Mouse (Mus musculus): ENCODE data around the gene Rnh1. TPM values are rescaled to one million over a fixed set of nuclear protein-coding genes. Genes with fewer than 3 reads are reported as not detected.

The Rnh1 gene
- polyA plus RNA-seq, 1 experiment from 2014 or later: 64.3 TPM

DNA sequence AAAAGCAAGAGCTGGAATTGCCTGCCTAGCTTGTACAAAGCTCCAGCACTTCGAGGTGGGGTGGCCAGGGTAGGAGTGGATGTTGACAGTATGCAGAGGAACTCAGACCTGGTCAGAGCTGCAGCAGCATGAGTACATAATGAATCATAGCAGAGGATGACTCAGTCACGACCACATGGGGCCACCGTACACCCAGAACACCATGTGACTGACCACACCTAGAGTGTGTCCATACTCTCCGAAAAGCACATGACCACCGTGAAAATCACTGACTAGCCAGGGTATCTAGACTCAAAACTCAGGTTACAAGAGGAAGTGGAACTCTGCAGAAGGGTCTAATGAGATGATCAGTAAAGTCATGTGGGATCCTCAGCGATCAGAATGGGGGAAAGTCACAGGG is 7.8 kb downstream of the Rnh1 start:
- ATAC-seq (ENCODE audit: insufficient read depth): no peak
- peaks cover 60% of the 10 kb centered on the region for H3K36me3 ChIP-seq (replicated peaks)
- H3K27me3 ChIP-seq: no peaks in the 10 kb centered on the region
- H3K4me1 ChIP-seq (replicated peaks): peaks cover 40% of the 10 kb centered on the region
- H3K9ac ChIP-seq: no peak overlapping the region
- no peak overlapping the region for H3K27ac ChIP-seq (replicated peaks)
- H3K4me2 ChIP-seq: no peak overlapping the region
- 66% methylated on average over 6 of the region's 6 CpGs for WGBS (ENCODE audit: insufficient replicate concordance)
- H3K9me3 ChIP-seq (replicated peaks): no peaks in the 10 kb centered on the region
- H3K4me3 ChIP-seq (replicated peaks): no peak overlapping the region

DNA sequence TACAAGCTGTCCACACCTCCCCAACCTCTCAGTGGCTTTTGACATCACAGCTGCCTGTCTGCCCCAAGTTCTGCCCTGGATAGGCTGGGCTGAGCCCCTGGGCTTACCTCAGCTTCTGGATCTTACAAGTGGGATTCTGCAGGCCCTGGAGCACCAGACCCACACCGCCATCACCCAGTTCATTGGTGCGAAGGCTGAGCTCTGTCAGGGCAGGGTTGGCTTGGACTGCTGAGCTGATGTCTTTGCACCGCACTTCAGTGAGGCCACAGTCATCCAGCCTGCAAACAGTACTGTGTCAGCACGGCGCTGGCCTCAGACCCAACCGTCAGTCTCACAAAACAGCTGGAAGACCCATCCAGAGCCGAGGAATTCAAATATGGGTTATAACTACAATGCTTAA is 8.3 kb downstream of the Rnh1 start:
- no peaks in the 10 kb centered on the region for H3K9me3 ChIP-seq (replicated peaks)
- H3K27me3 ChIP-seq: no peaks in the 10 kb centered on the region
- no peak overlapping the region for H3K9ac ChIP-seq
- H3K4me3 ChIP-seq (replicated peaks): no peak overlapping the region
- H3K4me2 ChIP-seq: no peak overlapping the region
- H3K36me3 ChIP-seq (replicated peaks): peaks cover 64% of the 10 kb centered on the region
- 88% methylated on average over 7 of the region's 7 CpGs for WGBS (ENCODE audit: insufficient replicate concordance)
- H3K4me1 ChIP-seq (replicated peaks): peaks cover 35% of the 10 kb centered on the region
- ATAC-seq (ENCODE audit: insufficient read depth): no peak
- H3K27ac ChIP-seq (replicated peaks): no peak overlapping the region

DNA sequence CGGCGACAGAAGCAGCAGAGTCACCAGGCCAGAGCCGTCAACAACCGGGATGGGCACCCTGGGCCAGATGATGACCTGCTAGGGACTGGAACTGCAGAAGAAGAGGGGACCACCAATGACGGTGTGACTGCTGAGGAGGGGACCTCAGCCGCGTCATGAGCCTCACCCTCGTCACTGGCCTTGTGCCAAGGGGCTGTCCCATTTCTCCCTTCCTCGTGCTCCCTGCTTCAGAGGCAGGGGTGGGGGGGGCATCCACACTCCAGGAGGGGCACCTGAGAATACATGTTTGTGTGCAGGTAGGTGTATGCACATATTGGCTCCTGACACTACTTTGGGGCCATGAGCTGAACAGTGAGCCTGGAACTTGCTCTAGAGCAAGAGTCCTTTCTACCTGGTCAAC is 17.3 kb downstream of the Rnh1 start:
- peaks cover 98% of the 10 kb centered on the region for H3K36me3 ChIP-seq (replicated peaks)
- WGBS (ENCODE audit: insufficient replicate concordance): 88% methylated on average over 9 of the region's 9 CpGs
- 0 out of 2 replicates have a peak, but pooled peaks cover 2% of the 10 kb centered on the region for H3K4me1 ChIP-seq (replicated peaks)
- no peak overlapping the region for H3K9ac ChIP-seq
- no peak overlapping the region for H3K27ac ChIP-seq (replicated peaks)
- no peak overlapping the region for H3K4me2 ChIP-seq
- no peaks in the 10 kb centered on the region for H3K9me3 ChIP-seq (replicated peaks)
- H3K4me3 ChIP-seq (replicated peaks): no peak overlapping the region
- H3K27me3 ChIP-seq: no peaks in the 10 kb centered on the region
- no peak for ATAC-seq (ENCODE audit: insufficient read depth)

DNA sequence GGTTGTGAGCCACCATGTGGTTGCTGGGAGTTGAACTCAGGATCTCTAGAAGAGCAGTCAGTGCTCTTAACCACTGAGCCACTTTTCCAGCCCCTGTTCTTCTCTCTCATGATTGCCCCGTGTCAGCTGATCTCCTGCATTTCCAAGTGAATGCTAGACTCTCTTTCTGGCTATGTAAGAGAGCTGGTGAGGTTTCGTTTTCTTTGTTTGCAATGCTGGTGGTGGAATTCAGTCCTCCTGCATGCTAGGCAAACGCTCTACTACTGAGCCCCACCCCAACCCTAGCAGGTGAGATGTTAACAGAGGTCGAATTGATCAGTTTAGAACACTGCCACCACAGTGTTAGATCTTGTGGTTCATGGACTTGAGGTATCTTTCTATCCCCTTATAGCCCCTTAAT is 24.0 kb downstream of the Rnh1 start:
- Histone ChIP-seq H3K4me3 (replicated peaks) (no peak overlapping the region), H3K9ac (no peak overlapping the region), H3K9me3 (replicated peaks) (no peaks in the 10 kb centered on the region), H3K4me2 (no peak overlapping the region), H3K27ac (replicated peaks) (no peak overlapping the region), H3K4me1 (replicated peaks) (peaks cover 54% of the 10 kb centered on the region), H3K27me3 (no peaks in the 10 kb centered on the region), H3K36me3 (replicated peaks) (peaks cover 99% of the 10 kb centered on the region)
- 73% methylated on average over 4 of the region's 4 CpGs for WGBS (ENCODE audit: insufficient replicate concordance)
- ATAC-seq (ENCODE audit: insufficient read depth): no peak

DNA sequence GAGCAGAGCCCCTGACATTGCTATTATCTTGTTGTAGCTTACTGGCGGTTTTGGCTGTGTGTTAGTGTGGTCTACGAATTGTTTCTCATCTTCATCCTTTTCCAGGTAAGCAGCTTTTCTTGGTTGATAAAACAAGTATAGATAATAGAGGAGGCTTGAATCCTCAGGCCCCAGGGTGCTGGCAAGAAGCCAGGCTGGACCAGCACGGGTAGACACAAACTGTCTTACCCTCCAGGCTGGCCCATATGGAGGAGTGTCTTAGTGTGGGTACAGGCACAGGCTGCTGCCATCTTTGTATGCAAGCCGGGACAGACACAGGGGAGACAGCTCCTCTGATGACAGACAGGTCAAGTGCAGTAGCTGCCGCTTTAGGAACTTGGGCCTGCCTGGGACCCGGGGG is 25.6 kb downstream of the Rnh1 start:
- WGBS (ENCODE audit: insufficient replicate concordance): 50% methylated on average over 6 of the region's 6 CpGs
- Histone ChIP-seq H3K4me3 (replicated peaks) (peak overlapping the region; percentile 24; the same call in 1 of the 2 replicates), H3K9me3 (replicated peaks) (no peaks in the 10 kb centered on the region), H3K4me1 (replicated peaks) (peaks cover 69% of the 10 kb centered on the region), H3K4me2 (peak overlapping the region; percentile 49), H3K36me3 (replicated peaks) (peaks cover 99% of the 10 kb centered on the region), H3K9ac (peak overlapping the region; percentile 3; the same call in 1 of the 2 replicates), H3K27ac (replicated peaks) (peak overlapping the region; percentile 83), H3K27me3 (no peaks in the 10 kb centered on the region)
- ATAC-seq (ENCODE audit: insufficient read depth): peak; percentile 10; the same call in 1 of the 2 replicates

DNA sequence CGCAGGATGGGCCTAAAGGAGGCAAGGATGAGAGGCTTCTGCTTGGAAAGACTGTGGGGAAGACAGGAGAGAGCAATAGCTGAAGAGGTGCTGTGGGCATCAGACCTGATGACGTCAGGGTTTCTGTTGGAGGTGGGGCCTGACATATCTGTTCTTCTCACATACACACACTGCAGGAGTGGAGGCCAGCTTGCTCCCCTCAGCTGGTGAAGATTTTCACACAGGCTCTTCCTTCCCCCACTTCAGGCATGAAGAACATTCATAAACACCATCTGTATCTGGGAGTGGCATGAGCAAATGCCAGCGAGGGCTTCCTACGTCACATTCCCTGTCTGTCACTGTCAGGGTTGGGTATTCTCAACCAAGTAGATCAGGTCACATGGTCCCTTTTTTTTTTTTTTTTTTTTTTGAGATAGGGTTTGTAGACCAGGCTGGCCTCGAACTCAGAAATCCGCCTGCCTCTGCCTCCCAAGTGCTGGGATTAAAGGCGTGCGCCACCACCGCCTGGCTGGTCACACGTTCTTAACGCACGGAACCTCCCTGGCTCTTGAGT is 26.5 kb downstream of the Rnh1 start:
- peak; percentile 80 for ATAC-seq (ENCODE audit: insufficient read depth)
- 66% methylated on average over 12 of the region's 12 CpGs for WGBS (ENCODE audit: insufficient replicate concordance)
- peak overlapping the region; percentile 49 for H3K4me2 ChIP-seq

DNA sequence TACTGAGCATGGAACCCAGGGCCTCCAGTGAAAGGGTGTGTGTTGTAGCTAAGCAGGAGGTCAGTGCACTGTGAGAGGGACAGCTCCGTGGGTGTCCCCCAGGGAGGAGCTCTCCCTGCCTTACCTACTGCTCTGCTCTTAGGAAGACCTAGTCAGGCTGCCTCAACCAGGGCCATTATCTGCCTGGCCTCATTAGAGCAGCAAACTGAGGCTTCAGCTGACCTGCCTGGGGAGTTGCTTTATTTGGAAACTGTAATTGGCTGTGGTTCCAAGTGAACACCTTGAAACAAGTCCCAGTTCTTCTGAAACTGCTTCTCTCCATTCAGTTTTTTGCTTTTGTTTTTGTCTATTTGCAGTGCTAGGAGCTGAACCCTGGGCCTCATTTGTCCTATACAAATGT is 27.3 kb downstream of the Rnh1 start:
- H3K4me2 ChIP-seq: peak overlapping the region; percentile 49
- 56% methylated on average over 1 of the region's 1 CpGs for WGBS (ENCODE audit: insufficient replicate concordance)
- peaks cover 84% of the 10 kb centered on the region for H3K4me1 ChIP-seq (replicated peaks)
- 0 out of 2 replicates have a peak overlapping the region, but pooled peaks have one; percentile 7 for H3K4me3 ChIP-seq (replicated peaks)
- peak overlapping the region; percentile 37; the same call in 1 of the 2 replicates for H3K9ac ChIP-seq
- H3K27ac ChIP-seq (replicated peaks): peak overlapping the region; percentile 83
- no peaks in the 10 kb centered on the region for H3K27me3 ChIP-seq
- peak; percentile 32 for ATAC-seq (ENCODE audit: insufficient read depth)
- no peaks in the 10 kb centered on the region for H3K9me3 ChIP-seq (replicated peaks)
- peaks cover 98% of the 10 kb centered on the region for H3K36me3 ChIP-seq (replicated peaks)

More for the DNA sequence above, 26.5 kb downstream of the Rnh1 start:
- Histone ChIP-seq H3K27ac (replicated peaks) (peak overlapping the region; percentile 83), H3K4me1 (replicated peaks) (peaks cover 78% of the 10 kb centered on the region), H3K9me3 (replicated peaks) (no peaks in the 10 kb centered on the region), H3K36me3 (replicated peaks) (peaks cover 98% of the 10 kb centered on the region), H3K4me3 (replicated peaks) (0 out of 2 replicates have a peak overlapping the region, but pooled peaks have one; percentile 0), H3K9ac (peak overlapping the region; percentile 37; the same call in 1 of the 2 replicates), H3K27me3 (no peaks in the 10 kb centered on the region)

DNA sequence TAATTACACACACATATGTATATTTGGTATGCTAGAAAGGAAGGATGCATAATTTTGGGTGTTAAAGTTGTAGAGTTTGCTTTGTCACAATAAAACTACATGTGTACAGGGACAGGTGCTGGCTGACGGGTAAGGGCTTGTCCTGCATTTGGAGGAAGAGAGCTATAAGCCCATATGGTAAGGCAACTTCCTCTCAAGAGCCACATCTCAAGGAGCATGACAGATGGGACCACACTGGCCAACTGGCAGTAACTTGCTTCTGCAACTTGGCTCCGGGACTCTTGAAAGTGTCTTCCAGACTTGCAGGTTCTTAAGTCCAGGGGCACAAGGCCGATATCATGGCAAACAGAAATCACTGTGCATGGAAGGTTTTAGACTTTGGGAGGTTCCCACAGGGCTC is 28.0 kb downstream of the Rnh1 start:
- H3K4me3 ChIP-seq (replicated peaks): no peak overlapping the region
- H3K9me3 ChIP-seq (replicated peaks): no peaks in the 10 kb centered on the region
- peak overlapping the region; percentile 30; the same call in 1 of the 2 replicates for H3K4me2 ChIP-seq
- H3K4me1 ChIP-seq (replicated peaks): peaks cover 92% of the 10 kb centered on the region
- H3K27me3 ChIP-seq: no peaks in the 10 kb centered on the region
- 0 out of 2 replicates have a peak overlapping the region, but pooled peaks have one; percentile 5 for H3K9ac ChIP-seq
- ATAC-seq (ENCODE audit: insufficient read depth): no peak
- 70% methylated on average over 3 of the region's 3 CpGs for WGBS (ENCODE audit: insufficient replicate concordance)
- H3K36me3 ChIP-seq (replicated peaks): peaks cover 98% of the 10 kb centered on the region
- H3K27ac ChIP-seq (replicated peaks): peak overlapping the region; percentile 83

DNA sequence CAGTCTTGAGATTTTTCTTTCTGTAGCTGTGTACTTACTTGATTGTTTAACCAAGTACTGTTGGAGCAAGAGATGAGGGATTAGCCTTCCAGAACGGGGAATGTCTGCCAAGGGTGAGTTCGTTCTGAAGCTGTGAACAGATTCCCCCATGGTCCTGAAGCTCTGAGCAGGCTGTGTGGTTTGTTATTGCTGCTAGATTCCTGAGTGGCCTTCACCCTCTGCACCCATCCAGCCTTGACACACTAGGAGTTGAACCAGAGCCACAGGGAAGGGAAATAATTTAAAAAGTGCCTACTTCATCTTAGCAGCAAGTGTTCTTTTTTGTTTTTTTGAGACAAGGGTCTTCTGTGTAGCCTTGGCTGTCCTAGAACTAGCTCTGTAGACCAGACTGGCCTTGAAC is 28.8 kb downstream of the Rnh1 start:
- peaks cover 96% of the 10 kb centered on the region for H3K4me1 ChIP-seq (replicated peaks)
- no peaks in the 10 kb centered on the region for H3K27me3 ChIP-seq
- no peak overlapping the region for H3K4me2 ChIP-seq
- 87% methylated on average over 2 of the region's 2 CpGs for whole genome bisulfite sequencing (ENCODE audit: insufficient replicate concordance)
- H3K4me3 ChIP-seq (replicated peaks): no peak overlapping the region
- H3K9me3 ChIP-seq (replicated peaks): no peaks in the 10 kb centered on the region
- H3K9ac ChIP-seq: no peak overlapping the region; the same call in 1 of the 2 replicates
- peaks cover 99% of the 10 kb centered on the region for H3K36me3 ChIP-seq (replicated peaks)
- peak overlapping the region; percentile 42 for H3K27ac ChIP-seq (replicated peaks)
- no peak for ATAC-seq (ENCODE audit: insufficient read depth)

DNA sequence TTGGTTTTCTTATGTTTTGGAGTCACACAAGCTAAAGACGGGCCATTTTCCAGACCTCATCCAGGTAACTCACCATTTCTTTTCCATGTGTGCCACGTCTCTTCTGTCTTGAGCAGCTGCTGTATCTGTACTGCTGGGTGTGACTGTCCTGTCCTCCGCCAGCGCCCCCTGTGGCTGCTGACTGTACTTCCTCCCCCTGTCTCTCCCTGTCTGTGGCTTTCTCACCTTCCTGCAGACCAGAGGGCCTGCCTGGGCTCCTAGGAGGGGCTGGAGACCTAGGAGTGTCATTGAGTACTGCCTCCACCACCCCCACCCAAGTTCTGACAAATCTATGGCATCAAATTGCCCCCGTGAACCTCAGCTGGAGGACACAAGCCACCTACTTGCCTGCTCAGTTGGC is 29.5 kb downstream of the Rnh1 start:
- peaks cover 99% of the 10 kb centered on the region for H3K36me3 ChIP-seq (replicated peaks)
- H3K4me1 ChIP-seq (replicated peaks): peaks cover 98% of the 10 kb centered on the region
- no peak overlapping the region for H3K4me2 ChIP-seq
- no peak for ATAC-seq (ENCODE audit: insufficient read depth)
- no peaks in the 10 kb centered on the region for H3K9me3 ChIP-seq (replicated peaks)
- no peak overlapping the region for H3K4me3 ChIP-seq (replicated peaks)
- WGBS (ENCODE audit: insufficient replicate concordance): 41% methylated on average over 5 of the region's 5 CpGs
- H3K27ac ChIP-seq (replicated peaks): peak overlapping the region; percentile 51
- no peaks in the 10 kb centered on the region for H3K27me3 ChIP-seq
- H3K9ac ChIP-seq: no peak overlapping the region

DNA sequence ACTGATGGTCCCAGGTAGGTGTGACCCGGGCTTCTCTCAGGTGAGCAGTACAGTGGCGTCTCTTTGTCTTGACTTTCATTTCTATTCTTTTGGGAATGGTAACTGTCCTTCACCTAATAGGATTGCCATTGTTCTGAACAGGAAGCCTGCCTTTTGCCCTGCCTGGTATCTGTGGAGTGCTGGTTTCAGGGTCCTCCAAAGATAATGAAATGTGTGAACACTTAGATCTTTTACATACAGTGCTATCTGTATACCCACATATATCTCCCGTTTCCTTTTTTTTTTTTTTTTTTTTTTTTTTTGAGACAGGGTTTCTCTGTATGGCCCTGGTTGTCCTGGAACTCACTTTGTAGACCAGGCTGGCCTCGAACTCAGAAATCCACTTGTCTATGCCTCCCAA is 31.3 kb downstream of the Rnh1 start:
- H3K4me1 ChIP-seq (replicated peaks): peaks cover 97% of the 10 kb centered on the region

More for the DNA sequence above, 31.3 kb downstream of the Rnh1 start:
- peak overlapping the region; percentile 51 for H3K27ac ChIP-seq (replicated peaks)
- H3K27me3 ChIP-seq: no peaks in the 10 kb centered on the region
- H3K36me3 ChIP-seq (replicated peaks): peaks cover 99% of the 10 kb centered on the region
- H3K9me3 ChIP-seq (replicated peaks): no peaks in the 10 kb centered on the region
- no peak for ATAC-seq (ENCODE audit: insufficient read depth)
- peak overlapping the region; percentile 18; the same call in 1 of the 2 replicates for H3K4me2 ChIP-seq
- no peak overlapping the region for H3K9ac ChIP-seq
- no peak overlapping the region for H3K4me3 ChIP-seq (replicated peaks)
- 42% methylated on average over 4 of the region's 4 CpGs for WGBS (ENCODE audit: insufficient replicate concordance)
